Mouse (Mus musculus) spleen, adult 12 weeks (tissue): ENCODE results near the gene 1700029I15Rik.
"Not testable (repeated sequence)": the region's sequence is repeated elsewhere in the genome, so short reads cannot be mapped to it uniquely, and the experiment has no call there.

Experiments used
- DNase-seq: peaks from one replicate; pipeline ENCODE4 v3.0.0; 2022; ENCODE audit warnings: low spot score

1700029I15Rik gene

GRCm38 (mm10) chr2:92392318-92393264 lies 10.3 kb downstream of the 1700029I15Rik start:
- DNase-seq: no peak

- DNase-seq: no peak
Observed at GRCm38 (mm10) chr2:92395535-92395934, 13.2 kb downstream of the 1700029I15Rik start.

GRCm38 (mm10) chr2:92397436-92397835 lies 15.1 kb downstream of the 1700029I15Rik start:
- DNase-seq: no peak

- not testable (repeated sequence) for DNase-seq
Observed at GRCm38 (mm10) chr2:92399877-92400276, 17.5 kb downstream of the 1700029I15Rik start.

- no peak for DNase-seq
Observed at GRCm38 (mm10) chr2:92400682-92401081, 18.3 kb downstream of the 1700029I15Rik start.

- no peak for DNase-seq
Observed at GRCm38 (mm10) chr2:92401091-92401561, 18.8 kb downstream of the 1700029I15Rik start, which contains the start of gene Mapk8ip1. Gene Mapk8ip1, minus strand, starts transcription at chr2:92401263.

GRCm38 (mm10) chr2:92402591-92403326 lies 20.4 kb downstream of the 1700029I15Rik start:
- no peak for DNase-seq

GRCm38 (mm10) chr2:92403776-92404319 lies 21.5 kb downstream of the 1700029I15Rik start:
- DNase-seq: no peak

- no peak for DNase-seq
Observed at GRCm38 (mm10) chr2:92404737-92405136, 22.4 kb downstream of the 1700029I15Rik start.

- DNase-seq: no peak
Observed at GRCm38 (mm10) chr2:92405687-92406086, 23.3 kb downstream of the 1700029I15Rik start.

- DNase-seq: no peak
Observed at GRCm38 (mm10) chr2:92408309-92409045, 26.1 kb downstream of the 1700029I15Rik start.

GRCm38 (mm10) chr2:92411705-92412104 lies 29.4 kb downstream of the 1700029I15Rik start:
- no peak for DNase-seq

GRCm38 (mm10) chr2:92421723-92422387 lies 39.5 kb downstream of the 1700029I15Rik start:
- no peak for DNase-seq

- DNase-seq: no peak
Observed at GRCm38 (mm10) chr2:92422388-92423135, 40.2 kb downstream of the 1700029I15Rik start.

- no peak for DNase-seq
Observed at GRCm38 (mm10) chr2:92423156-92423555, 40.8 kb downstream of the 1700029I15Rik start.

- no peak for DNase-seq
Observed at GRCm38 (mm10) chr2:92423702-92424461, 41.5 kb downstream of the 1700029I15Rik start.

- DNase-seq: no peak
Observed at GRCm38 (mm10) chr2:92424462-92425308, 42.3 kb downstream of the 1700029I15Rik start.

- DNase-seq: no peak
Observed at GRCm38 (mm10) chr2:92425366-92425765, 43.0 kb downstream of the 1700029I15Rik start.

- no peak for DNase-seq
Observed at GRCm38 (mm10) chr2:92426426-92426825, 44.1 kb downstream of the 1700029I15Rik start.
